Mouse (Mus musculus): ENCODE measurements around the gene Dagla. TPM values are rescaled to one million over a fixed set of nuclear protein-coding genes. Genes with fewer than 3 reads are reported as not detected.

Gene Dagla
- total RNA-seq, 2 experiments from 2014 or later, result 8.3 TPM

DNA sequence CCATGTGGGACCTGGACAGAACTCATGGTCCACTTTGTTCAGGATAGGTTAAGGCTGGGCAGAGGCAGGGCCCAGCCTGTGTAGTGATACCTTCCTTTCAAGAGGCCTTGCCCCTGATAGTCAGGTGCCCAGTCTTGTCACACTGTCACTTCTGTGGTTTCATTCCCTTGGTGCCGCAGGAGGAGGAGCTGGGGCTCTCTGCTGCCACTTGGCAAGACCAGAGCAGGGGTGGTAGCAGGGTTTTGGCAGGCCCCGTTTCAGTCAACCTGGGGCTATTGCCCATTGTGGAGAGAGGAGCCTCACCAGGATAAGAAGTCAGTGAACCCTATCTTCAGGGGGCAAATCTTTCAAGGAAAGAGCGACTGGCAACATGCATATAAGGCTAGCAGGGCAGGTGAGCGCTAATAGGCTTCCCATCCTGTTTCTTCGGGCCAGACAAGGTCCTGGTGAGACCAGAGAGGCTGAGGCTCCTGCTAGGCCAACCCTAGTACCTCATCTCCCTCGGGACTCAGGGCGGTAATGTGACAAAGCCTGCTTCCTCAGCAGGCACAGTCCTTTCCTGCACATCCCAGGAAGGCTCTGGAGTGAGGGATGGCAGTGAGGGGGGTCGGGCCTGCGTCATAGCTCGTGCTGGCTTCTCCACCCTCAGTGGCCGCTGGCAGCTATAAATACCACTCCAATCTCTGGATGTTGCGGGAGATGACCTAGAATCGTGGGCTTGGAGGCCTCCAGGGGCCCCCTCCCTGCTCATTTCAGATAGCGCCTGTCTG is 23.7 kb downstream of the Dagla start:
- no peak for DNase-seq (ENCODE audit: low spot score)

DNA sequence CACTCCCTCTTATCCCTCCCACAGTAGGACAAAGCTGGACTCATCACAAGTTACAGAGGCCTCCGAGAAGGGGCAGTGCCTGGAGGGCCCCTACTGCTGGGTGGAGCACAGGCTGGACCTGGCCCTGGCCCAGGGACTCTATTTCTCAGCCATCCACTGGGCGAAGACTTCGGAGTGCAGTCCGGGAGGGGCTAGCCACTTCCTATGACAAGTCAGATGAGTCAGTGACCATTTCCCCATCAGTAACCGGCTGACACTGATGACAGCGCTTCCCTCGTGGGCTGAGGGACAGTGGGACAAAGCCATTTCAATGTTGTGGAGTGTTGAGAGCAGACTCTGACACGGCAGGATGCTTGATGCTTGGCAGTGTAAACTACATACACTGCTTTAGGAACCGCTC is 25.0 kb downstream of the Dagla start:
- DNase-seq (ENCODE audit: low spot score), result no peak

DNA sequence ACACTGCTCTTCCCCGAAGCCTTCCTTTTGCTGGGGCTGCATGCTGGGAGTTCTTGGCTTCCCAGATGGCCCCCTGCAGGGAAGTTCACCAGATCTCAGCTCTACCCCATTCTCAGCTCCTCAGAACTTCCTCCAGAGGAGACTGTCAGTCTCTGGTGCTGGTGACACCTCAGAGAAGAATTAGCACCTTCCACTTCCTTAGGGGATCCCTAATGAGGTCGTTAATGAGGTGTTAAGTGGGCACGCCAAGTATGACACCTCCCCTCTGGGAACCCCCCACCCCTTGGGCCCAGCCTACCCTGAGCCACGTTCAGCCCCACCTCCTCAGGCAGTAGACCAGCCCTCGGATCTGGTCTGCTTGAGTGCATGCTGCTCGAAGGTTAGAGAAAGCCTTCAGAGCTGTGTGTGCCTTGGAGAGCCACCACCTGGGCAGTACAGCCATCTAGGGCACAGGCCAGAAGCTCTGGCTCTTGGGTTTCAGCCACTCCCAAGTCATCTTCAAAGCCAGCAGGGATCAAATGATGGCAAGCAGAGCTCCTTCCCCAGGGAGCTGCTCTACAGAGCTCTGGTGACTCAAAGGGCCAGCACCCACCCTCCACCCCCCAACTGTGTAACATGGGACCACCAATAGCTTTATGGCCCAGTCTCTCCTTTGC is 25.9 kb downstream of the Dagla start:
- DNase-seq (ENCODE audit: low spot score), result peak; percentile 76

DNA sequence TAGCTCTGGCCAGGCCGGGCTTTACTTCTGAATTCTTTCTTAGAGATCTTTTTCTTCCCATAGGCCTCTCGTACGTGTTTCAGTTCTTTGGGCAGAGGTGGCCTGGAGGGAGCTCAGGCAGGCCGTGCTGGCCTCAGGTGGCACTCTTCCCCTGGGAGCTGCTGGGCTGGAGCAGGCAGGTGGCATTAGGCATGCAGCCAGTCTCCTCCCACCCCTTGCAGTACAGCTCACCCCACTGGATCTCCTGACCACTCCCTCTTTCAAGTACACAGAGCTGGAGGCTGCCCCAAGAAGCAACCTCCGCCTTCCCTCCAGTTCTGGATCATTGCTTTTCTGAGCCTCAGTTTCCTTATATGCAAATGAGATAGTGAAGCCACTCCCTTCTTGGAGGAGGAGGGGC is 26.9 kb downstream of the Dagla start:
- DNase-seq (ENCODE audit: low spot score), result no peak

DNA sequence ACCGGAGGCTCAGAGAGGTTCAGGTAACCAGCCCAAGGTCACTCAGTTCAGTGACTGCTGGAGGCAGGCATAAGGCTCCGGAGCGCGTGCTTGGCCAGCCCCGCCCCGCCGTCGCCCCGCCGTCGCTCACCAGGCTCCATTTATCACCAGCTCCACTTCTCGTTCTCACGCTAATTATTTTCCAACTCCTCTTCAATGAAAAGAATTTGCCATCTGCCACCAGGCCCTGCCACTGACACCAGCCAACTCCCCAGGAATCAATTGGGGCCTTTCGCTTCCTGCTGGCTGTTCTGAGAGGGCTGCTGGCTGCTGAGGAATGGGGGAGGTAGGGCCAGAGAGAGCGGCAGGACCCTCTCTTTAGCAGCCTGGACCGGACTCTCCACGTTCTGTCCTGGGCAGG is 27.3 kb downstream of the Dagla start:
- no peak for DNase-seq (ENCODE audit: low spot score)

DNA sequence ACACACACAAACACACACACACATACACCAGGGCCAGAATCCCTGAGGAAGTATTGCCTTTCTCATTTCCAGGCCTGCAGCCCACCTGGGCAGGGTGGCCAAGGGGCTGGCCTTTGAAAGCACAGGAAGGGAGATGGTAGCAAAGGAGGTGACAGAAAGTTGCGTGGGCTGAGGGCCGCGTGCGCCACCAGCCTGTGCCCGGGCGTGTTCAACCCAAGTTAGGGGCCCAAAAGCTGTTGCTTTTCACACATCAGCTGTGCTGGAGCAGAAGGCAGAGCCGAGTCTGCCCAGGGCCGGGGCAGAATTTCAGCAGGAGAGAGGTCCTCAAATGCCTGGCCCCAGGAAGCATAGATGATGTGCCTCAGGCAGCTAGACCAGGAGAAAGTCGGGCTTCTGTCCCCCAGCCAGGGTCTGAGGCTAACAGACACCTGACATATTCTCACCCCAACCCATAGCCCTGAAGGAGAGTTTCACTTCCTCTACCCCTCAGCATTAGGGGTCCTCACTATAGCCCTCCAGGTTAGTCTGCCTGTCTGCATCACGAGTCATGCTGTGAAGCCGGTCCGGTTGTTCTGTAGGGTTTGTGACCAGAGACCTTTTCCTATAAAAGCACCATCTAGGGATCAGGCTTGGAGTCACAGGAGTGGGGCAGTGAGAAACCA is 28.1 kb downstream of the Dagla start:
- DNase-seq (ENCODE audit: low spot score), result no peak

DNA sequence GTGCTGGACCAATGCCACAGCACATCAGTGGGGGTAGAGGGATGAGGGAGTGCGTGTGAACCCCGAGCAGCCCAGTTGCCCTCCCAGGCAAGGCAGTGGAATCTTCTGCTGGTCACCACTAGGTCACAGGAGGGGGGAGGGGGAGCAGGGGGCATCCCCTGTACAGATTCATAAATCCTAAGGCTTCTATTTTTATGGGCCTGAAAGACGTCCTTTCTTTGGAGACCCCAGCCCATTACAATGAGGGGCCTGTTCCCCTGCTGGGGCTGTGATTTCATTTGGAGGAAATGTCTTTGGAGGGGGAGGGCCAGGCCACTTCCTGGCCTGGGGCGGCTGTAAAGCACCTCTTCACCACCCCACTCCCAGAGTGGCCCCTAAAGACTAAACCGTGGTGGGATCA is 30.6 kb downstream of the Dagla start:
- no peak for DNase-seq (ENCODE audit: low spot score)

DNA sequence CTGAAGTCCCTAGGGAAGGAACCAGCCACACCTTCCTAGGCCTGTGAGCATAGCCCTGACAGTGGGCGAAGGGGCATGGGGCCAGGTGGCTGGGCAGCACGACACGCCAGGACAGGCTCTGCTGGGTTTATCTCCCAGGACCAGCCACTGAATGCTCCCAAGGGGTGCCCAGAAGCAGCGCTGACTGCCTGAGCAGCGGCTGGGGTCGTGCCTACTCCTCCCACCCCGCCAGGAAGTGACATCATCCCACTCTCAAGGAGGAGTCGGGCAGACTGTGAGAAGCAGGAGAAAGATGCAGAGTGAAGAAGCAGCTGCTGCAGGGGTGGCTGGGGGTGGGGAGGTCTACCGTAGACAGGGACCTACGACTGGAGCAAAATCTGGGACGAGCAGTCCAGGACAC is 31.9 kb downstream of the Dagla start:
- DNase-seq (ENCODE audit: low spot score), result no peak

DNA sequence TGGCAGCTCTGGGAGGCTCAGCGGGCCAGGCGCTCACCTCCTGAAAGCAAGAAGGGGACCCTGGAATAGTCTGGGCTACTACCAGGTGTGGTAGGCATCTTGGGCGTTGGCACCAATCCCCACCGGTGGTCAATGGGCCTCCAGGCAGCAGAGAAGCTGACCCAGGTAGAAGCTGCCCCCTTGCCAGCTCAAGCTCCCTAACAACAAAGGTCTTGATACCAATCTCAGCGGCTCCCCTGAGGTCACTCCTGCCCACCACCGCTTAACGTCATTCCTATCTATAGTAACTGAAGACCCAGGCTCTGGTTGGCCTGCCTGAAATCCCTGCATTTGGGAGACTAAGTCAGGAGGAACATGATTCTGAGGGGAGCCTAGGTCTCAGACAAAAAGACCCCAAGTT is 33.1 kb downstream of the Dagla start:
- DNase-seq (ENCODE audit: low spot score), result no peak

DNA sequence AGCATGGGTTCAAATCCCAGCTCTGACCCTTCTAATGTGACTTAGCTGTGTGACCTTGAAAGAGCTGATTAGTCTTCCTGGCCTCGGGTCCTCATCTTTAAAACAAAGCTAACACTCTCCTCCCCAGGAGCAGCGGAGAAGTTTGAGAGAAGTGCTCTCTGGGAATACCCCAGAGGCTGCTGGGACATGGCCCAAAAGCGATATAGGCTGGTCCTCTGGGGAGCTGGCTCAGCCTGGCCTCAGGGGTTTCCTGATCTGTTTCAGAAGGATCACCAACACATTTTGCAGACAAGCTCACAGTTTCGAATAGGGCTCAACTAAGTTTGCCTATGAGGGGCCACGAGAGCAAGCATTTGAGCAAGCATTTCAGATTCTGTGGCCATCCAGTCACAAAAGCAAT is 34.3 kb downstream of the Dagla start:
- no peak for DNase-seq (ENCODE audit: low spot score)

DNA sequence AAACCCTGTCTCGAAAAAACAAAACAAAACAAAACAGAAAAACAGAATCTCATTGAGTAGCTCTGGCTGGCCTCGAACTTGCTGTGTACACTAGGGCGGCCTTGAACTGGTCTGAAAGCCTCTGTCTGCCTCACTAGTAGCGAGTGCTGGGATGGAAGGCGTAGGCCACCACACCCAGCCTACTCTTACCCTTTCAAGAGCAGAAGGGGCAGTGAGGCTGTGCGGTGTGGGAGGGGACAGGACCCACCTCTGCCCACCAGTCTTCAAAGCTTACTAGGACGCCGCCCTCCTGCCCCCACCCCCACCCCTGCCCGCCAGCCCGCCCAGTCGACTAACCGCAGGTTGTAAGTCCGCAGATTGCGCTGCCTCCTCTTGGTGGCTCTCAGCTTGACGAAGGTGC is 35.8 kb downstream of the Dagla start:
- no peak for DNase-seq (ENCODE audit: low spot score)

DNA sequence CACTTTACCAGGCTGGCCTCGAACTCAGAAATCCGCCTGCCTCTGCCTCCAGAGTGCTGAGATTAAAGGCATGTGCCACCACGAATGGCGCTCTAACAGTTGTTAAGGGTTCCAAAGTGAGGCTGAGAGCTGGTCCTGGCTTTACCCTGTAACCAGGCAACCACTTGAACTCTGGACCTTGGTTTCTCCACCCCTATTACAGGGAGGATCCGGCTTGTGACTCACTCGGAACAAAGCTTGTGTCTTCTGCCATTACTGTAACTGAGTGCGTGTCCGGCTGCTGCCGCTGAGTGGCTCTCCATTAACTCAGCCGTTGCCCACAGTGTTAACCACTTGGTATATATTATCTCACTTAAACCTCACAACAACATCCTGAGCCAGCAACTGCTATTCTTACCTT is 36.7 kb downstream of the Dagla start:
- no peak for DNase-seq (ENCODE audit: low spot score)

DNA sequence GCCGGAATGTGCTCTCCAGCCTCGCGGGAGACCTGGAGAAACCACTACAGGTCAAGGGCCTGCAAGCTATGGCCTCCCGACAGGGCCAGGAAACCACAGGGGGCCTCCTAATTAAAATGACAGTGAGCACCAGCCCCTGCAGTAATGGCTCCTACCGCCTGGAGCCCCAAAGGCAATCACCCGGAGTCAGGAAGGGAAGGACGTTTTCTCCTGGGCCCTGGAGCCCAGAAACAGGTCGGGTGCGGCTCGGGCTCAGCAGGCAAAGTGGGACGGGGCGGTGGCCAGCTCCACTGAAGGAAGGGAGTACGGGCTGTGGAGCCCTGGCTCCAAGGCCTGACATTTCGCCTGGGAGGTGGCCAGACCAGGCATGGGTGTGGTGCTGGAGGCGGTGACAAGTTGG is 37.6 kb downstream of the Dagla start:
- peak; percentile 47 for DNase-seq (ENCODE audit: low spot score)

DNA sequence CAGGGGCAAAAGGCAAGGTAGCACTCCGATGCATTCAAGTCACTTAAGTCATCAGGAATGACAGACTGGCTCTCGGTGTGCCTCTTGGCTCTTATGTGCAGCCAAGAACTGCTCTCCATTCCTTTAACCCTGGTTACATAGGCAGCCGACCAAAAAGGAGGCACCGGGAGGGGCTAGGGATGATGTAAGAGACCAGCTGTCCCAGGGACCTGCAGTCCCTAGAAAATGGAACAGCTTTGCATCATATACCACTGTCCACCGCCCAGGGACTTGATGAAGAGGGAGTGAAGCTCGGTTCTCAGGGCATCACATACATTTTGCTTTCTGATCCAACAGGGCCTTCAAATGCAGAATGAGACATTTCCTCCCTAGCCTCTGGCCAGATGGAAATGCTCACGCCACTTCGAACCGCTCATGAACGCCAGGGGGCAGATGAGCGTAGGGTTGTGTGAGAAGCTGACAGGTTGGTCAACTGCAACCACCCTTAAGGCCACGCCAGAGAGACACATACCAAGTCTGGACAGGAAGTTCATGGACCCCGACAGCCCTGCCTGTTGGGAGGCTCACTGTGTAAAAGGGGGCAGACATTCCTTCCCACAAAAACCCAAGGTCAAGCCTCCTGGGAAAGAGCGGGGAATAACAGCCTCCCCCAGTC is 38.4 kb downstream of the Dagla start:
- peak; percentile 88 for DNase-seq (ENCODE audit: low spot score)

DNA sequence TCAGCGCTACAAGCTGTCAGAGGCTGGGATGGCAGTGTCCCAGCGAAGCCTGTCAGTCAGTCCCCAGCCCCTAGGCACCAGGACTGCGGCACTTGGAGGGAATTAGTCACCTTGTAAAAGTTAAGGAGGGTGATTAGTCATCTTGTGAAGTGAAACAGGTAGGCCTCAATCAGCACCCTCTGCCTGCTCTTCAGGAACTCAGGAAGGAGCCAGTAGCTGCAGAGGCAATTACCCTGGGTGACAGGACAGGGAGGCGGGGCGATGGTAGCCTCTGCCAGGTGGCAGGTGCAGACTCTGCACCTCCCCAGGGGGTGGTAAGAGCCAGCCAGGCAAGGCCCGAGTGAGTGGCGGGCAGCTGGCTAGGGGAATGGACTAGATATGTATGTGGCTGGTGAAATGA is 43.3 kb downstream of the Dagla start:
- no peak for DNase-seq (ENCODE audit: low spot score)

DNA sequence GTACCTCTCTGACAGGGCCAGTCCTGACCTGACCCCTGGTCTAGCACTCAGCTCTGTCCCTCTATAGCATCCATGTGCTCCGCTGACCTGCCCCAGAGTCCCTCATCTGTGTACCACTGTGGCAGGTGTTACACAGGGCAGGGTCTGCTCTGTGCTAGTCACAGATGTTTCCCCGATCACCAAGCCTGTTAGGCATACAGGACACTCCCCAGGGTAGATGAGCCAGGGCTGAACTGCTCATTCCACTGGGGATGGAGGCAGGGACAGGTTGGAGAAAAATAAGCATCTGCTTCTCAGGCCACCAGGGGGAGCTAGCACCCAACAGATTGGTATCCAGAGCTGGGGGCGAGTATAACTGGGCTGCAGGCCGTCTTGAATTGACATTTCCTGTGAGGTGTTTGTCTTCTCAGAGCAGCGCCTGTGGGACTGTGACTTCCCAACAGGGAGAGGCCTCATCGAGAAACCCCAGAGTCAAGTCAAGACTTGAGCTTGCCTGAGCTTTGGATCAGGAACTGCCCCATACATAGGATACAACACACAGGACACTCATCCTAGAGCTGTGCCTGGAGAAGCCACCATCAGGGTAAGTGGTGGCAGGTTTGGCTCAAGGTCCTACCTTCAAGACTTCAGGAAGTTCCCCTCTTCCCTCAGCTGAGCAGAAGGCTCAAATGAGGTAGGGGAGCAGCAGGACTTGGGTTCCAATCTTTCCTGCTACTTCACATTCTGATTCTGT is 46.2 kb downstream of the Dagla start:
- peak; percentile 83 for DNase-seq (ENCODE audit: low spot score)

DNA sequence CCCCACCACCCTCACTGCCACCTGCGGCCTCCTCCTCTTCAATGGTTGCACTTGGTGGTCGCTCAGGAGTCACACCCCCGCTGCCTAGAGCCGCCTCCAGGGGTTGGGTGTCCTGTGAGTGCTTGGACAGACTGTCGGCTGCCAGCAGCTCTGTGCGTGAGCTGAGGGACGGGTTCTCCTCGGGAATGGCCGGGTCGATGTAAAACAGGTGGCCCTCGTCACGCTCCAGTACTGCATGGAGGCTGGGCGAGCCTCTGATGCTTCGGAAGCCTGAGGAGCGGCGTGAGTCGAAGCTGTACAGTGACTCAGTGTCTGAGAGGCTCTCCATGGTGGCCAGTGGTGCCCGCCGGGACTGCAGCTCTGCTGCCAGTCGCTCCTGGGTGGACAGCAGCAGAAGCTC is 56.5 kb downstream of the Dagla start:
- no peak for DNase-seq (ENCODE audit: low spot score)

DNA sequence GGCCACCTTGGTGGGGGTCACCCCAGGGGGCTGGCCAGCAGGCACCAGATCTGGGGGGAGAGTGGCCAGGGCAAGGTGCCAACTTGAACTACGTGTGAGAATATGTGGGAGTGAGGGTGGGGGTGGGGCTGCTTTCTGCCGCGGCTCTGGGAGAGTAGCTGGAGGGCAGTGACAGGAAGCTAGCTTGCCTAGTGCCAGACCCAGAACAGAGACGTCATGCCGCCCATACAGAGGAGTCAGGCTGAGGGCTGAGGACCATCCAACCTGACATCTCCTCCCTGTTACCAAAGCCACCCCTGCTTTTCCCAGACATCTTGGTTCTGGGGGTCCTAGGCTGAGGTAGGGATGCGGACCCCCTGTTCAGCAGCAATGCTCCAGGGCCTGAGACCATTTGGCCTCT is 57.5 kb downstream of the Dagla start:
- no peak for DNase-seq (ENCODE audit: low spot score)

DNA sequence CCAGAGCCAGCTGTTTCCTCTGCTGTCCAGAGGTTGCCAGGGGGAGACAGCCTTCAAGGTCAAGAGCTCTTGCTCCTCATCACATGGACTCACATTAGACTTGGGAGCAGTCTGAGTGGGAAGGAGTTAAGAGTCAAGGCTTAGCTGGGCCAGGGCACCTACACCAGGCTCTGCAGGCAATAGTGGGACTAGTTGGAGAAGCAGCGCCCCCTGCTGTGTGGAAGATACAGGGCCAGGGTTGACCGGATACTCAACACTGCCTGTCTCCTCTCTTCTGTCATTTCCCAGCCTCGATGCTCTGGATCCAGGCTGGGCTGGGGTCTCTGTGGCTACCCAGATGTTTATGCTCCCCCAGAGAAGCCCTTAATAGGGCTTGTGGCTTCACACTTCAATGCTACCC is 60.5 kb downstream of the Dagla start:
- no peak for DNase-seq (ENCODE audit: low spot score)

DNA sequence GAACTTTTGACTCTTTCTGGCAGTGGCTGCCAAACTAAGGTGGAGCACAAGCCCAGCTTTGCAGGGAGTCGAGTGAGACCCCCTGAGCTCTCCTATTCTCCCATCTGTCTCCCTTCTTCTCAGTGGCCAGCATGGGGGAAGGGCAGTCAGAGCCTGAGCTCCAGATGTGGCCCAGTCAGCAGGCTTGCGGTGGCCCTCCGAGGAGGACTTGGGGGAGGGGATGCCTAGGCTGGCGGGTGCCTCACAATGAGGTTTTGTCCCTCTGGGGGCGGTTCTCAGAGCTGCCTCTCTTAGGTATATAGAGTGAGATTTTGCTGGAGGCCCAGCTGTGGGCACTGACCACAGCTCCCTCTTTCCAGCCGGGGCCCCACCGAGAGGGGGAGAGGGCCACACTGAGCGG is 61.8 kb downstream of the Dagla start:
- DNase-seq (ENCODE audit: low spot score), result no peak

DNA sequence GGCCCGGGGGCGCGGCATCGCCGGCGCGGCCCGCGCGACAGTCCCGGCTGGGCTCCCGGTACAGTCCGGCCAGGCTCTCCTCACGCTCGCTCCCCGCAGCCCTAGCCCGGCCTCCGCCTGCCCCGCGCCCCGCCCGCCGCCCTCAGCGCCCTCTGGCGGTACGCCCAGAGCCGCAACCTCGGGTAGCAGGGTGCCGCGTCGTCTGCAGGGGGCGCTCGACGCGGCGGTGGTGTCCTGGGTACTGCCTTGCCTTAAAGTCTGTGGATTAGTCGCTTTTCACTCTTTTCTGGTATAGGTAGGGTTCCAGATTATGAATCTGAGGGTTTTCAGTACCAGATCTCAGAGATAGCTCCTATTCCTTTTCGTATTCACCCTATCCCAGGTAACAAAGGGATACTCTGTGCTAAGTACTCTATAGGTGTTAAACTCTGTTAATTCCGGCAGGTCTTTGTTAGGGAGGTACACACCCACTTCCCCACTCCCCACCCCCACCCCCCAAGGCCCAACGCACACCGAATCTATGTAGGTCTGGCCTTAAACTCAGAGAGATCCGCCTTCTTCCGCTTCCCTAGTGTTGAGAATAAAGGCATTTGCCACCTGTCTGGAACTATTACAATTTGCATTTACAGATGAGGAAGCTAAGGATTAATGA is 63.9 kb downstream of the Dagla start, which contains the start of gene Myrf:
Gene Myrf (minus strand): TSS at position 95 of the 652 bp plus-strand sequence.
- peak; percentile 65 for DNase-seq (ENCODE audit: low spot score)
